Mouse (Mus musculus): ENCODE data around the gene OR5BS1P. TPM values are rescaled to one million over a fixed set of nuclear protein-coding genes. Genes with fewer than 3 reads are reported as not detected.
"Not testable (repeated sequence)": the region's sequence is repeated elsewhere in the genome, so short reads cannot be mapped to it uniquely, and the experiment has no call there.

Gene OR5BS1P
- not detected for polyA plus RNA-seq (2017; shearing (Covaris generic))

DNA sequence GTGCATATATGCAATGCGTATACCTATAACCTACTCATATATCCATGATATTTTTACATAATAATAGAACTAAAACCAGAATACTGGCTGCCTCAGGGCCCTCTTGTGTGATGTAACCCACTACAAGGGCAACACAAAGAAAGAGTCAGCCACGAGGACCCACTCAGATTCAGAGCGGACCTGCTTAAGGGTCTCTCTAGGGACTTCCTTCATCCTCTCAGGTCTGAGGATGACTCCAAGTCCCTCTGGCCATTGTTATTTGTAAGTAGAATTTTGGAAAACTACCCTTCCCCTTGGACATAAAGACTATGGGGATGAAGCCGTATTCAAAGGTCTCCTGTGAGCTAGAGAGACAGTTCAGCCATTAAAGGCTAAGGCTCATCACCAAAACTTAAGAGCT, at the start of gene OR5BS1P:
Gene OR5BS1P, plus strand, starts transcription at position 301 of the 400 bp plus-strand sequence.
- no peak for ATAC-seq

DNA sequence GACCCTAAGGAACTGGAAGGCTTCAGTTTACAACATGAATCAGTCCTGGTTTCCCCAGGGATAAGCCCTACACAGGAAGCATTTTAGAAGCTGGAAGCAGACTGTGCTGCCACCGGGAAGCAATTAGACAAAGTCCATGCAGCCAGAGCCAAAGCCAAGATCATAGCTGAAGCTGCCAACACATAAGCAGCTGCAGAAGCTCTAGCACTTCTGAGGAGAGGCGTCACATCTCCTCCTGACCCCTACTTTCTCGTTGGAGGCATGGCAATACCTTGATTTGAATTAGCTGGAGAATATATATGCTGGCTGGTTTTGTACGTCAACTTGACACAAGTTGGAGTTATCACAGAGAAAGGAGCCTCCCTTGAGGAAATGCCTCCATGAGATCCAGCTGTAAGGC, 48.8 kb upstream of the OR5BS1P start:
- ATAC-seq = no peak

DNA sequence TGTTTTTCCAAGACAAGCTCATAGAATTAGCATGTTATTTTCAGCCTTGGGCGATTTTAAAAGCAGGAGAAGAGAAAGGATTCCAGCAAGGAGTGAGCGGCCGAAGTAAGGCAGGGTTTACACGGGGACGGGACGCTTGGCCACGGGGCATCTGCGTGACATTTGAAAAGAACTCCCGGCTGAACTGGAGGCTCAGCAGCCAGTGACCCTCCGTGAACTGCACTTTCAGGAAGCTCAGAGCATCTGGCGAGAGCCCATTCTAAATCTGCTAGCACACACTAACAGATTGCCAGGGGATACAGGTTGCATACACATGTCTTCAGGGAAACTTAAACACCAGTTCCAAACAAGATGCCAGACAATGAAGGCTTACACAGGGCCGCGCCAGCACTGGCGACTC, 45.4 kb upstream of the OR5BS1P start:
- ATAC-seq = no peak

DNA sequence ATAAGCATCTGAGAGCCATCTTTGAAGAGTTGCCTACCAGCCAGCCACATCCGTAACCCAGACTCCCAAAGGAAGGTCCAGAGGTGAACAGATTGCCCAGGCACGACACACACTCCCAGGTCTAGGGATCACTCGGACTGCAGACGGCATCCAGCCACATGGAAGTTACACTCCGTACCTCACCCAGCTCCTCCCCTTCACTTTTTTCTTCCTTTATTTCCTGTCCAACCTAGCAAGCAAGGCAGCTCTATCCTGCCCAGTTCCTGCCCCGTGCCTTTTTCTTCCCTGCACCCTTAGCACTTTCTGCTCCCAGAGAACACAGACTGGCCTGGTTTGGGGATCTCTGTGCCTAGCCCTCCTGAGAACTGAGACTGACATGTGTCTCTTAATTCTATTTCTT, 44.9 kb upstream of the OR5BS1P start:
- no peak for ATAC-seq

DNA sequence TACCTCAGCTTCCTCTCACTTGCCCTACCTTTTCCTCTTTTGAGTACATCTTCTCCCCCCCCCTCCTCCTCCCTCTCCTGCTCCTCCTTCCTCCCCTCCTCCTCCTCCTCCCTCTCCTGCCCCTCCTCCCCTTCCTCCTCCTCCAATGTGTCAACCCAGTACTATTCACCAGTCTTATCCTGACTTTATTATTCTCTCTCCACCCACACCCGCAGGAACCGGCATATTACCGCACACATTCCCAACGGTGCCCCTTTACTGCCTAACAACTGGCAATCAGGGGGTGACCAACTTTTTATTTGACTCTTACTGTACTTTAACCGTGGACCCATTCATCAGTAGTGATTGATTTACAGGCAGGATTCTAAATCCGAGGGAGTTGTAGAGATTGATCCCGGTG, 44.5 kb upstream of the OR5BS1P start:
- ATAC-seq = no peak

DNA sequence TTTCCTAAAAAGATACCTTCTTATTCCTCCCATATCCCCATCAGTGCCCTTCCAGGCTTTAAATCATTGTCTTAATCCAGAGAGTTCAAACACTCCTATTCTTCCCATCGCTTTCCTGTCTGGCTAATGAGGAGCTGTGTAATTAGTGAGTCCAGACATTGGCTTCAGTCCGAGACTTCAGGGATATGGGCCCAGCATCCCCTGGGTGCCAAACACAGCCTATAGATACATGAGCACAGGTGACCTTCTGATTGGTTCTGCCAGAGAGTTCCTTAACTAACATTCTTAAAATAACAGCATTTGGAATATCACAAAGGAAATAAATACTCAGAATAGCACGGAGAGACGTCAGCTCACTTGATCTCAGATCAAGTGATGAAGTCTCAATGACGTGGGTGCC, 38.8 kb upstream of the OR5BS1P start, which contains the start of gene Olfr282:
Gene Olfr282, plus strand, starts transcription at position 301 of the 400 bp plus-strand sequence.
- ATAC-seq = not testable (repeated sequence)

DNA sequence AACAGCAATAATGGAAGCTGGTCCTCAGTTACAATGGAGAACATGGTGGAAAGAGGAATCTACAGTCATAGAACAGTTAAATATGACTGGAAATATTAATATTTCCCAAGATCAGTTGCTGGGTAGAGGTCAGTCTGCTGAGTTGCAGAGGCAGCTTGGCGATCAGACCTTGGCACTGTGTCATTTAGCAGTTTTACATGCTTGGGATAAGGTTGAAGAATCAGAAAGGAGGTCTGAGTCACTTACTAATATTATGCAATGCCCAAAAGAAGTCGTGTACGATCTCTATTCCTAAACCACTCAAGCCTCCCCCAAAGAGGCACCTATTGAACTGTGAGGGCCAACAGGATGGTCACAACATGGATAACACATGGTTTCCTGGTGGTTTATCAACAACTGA, 25.1 kb upstream of the OR5BS1P start:
- ATAC-seq = no peak

- no peak for ATAC-seq
These were observed 21.2 kb upstream of the OR5BS1P start for GRCm38 (mm10) chr15:98448521-98448920.

- no peak for ATAC-seq
These were observed 17.4 kb upstream of the OR5BS1P start, which contains the start of gene Olfr281 for GRCm38 (mm10) chr15:98452288-98452687. Gene Olfr281, plus strand, starts transcription at chr15:98452588.

GRCm38 (mm10) chr15:98471539-98471938, 1.8 kb downstream of the OR5BS1P start:
- no peak for ATAC-seq

- ATAC-seq = no peak
These were observed 5.3 kb downstream of the OR5BS1P start for GRCm38 (mm10) chr15:98474958-98475357.

- ATAC-seq = no peak
These were observed 5.7 kb downstream of the OR5BS1P start for GRCm38 (mm10) chr15:98475382-98475781.

GRCm38 (mm10) chr15:98476281-98476680, 6.6 kb downstream of the OR5BS1P start:
- ATAC-seq = no peak

GRCm38 (mm10) chr15:98479568-98480102, 9.9 kb downstream of the OR5BS1P start:
- ATAC-seq = no peak

DNA sequence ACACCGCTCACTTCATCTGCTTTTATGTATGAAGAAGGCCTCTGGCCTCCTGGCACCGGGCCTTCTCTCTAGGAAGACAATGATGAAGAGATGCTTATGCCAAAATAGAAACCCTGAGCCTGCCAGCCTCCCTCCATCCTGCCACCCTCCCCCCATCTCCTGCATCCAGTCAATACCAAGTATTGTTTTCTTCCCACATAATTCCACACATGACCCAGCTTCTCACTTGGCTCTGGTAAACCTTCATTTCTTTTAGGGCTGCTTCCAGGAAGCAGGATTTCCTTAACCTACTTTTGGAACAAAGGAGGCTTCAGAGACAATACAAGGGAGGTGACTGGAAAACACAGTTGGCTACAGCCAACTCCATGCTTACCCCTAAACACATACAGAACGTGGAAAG, 13.0 kb downstream of the OR5BS1P start, which contains the start of gene Lalba:
Gene Lalba, minus strand, starts transcription at position 21 of the 400 bp plus-strand sequence.
- ATAC-seq = no peak

- no peak for ATAC-seq
These were observed 14.5 kb downstream of the OR5BS1P start for GRCm38 (mm10) chr15:98483907-98484886.

- no peak for ATAC-seq
These were observed 16.8 kb downstream of the OR5BS1P start for GRCm38 (mm10) chr15:98486433-98487021.

DNA sequence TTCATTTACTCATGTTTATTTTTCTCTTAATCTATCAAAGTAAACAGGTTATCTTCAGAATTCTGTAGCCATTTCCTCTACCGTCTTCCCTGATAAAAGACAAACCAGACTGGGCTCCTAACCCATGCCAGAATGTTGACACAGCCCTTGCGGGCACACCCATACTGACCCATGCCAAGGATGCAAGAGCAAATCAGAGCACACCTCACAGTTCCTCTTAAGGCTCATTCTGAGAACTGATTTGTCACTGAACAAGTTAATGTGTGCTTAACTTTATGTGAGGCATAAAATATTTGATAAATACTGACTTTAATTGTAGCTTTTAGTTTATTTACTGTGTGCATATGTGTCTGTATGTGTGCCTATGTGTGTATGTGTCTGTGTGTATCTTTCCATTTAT, 21.6 kb downstream of the OR5BS1P start:
- no peak for ATAC-seq

- ATAC-seq = no peak
These were observed 22.4 kb downstream of the OR5BS1P start, which contains the start of gene Olfr279 for GRCm38 (mm10) chr15:98492102-98492501. Gene Olfr279, plus strand, starts transcription at chr15:98492402.

DNA sequence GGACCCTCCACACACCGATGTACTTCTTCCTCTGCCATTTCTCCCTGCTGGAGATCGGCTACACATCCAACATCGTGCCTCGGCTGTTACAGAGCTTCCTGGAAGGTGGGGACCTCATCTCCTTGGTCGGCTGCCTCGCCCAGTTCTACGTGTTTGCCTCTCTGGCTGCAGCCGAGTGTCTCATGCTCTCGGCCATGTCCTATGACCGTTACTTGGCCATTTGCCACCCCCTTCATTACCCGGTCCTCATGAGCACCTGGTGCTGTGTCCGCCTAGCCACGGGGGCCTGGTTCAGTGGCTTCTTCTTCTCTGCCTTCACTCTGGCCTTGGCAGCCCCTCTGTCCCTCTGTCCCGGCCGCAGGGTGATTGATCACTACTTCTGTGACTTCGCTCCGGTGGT, 27.9 kb downstream of the OR5BS1P start:
- no peak for ATAC-seq

GRCm38 (mm10) chr15:98503317-98503716, 33.6 kb downstream of the OR5BS1P start:
- no peak for ATAC-seq

- ATAC-seq = peak; percentile 66
These were observed 34.8 kb downstream of the OR5BS1P start for GRCm38 (mm10) chr15:98504514-98504913.

GRCm38 (mm10) chr15:98506253-98506957, 36.7 kb downstream of the OR5BS1P start:
- peak; percentile 18 for ATAC-seq

Measured in CD4-positive, CD25-positive, alpha-beta regulatory T cell, adult 4 months (primary cell).